Comparison of ENCODE assay signal across 24 mouse cellular contexts in the genomic region with DNA sequence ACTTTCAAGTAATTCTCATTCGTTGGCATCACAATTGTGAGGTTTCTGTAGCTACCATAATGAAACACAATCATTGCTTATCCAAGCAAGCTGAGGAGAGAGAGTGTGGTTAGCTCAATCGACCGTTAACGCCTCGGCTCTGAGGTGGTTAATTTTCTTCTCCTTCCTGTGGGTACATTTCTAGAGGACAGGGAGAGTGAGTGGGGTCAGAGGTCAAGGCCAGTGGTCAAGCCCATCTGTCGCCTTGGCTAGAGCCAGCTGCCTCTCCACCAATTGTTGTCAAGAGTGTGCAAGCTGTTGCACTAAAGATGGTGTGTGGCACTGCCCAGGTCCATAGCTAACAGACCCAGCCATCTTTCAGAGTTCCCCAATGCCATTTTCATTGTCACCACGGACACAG. TPM values are rescaled to one million over a fixed set of nuclear protein-coding genes. Genes with fewer than 3 reads are reported as not detected.
DNase-seq lines count a peak whose midpoint lies in the region; ATAC-seq lines count a peak whose summit lies in the region.
"Had no signal": no experiment of that assay in that cellular context is flagged by ENCODE, and none has a peak within 500 bp of the region (broad histone marks: within the 10 kb centered on the region; RNA-seq: fewer than 3 reads in every experiment).

No protein-coding gene starts in this region.

- H3K4me3 ChIP-seq in hindbrain, embryonic 10.5 days = no peak overlapping the region
- no peak overlapping the region for H3K4me3 ChIP-seq in hindbrain, embryonic 13.5 days
- H3K4me3 ChIP-seq in neural tube, embryonic 15.5 days (replicated peaks) = no peak overlapping the region
- H3K4me3 ChIP-seq: forebrain, embryonic 10.5 days; forebrain, embryonic 13.5 days; hindbrain, embryonic 15.5 days had no signal

- H3K27ac ChIP-seq in hindbrain, embryonic 10.5 days = peak overlapping the region; percentile 64; the same call in 1 of the 2 replicates
- H3K27ac ChIP-seq in hindbrain, embryonic 13.5 days = no peak overlapping the region
- no peak overlapping the region for H3K27ac ChIP-seq in neural tube, embryonic 15.5 days (replicated peaks)
- H3K27ac ChIP-seq: forebrain, embryonic 10.5 days; forebrain, embryonic 13.5 days; hindbrain, embryonic 15.5 days had no signal

- H3K9ac ChIP-seq in hindbrain, embryonic 13.5 days = no peak overlapping the region
- no peak overlapping the region for H3K9ac ChIP-seq in neural tube, embryonic 15.5 days (replicated peaks)
- H3K9ac ChIP-seq: forebrain, embryonic 13.5 days; hindbrain, embryonic 15.5 days had no signal

- H3K27me3 ChIP-seq in hindbrain, embryonic 10.5 days (ENCODE audit: insufficient read depth, poor library complexity, severe bottlenecking) = 0 out of 2 replicates have a peak, but pooled peaks cover 3% of the 10 kb centered on the region
- no peaks in the 10 kb centered on the region for H3K27me3 ChIP-seq in hindbrain, embryonic 13.5 days
- no peaks in the 10 kb centered on the region for H3K27me3 ChIP-seq in neural tube, embryonic 15.5 days (replicated peaks)
- H3K27me3 ChIP-seq: CH12.LX; forebrain, embryonic 13.5 days; hindbrain, embryonic 15.5 days had no signal

- no peaks in the 10 kb centered on the region for H3K36me3 ChIP-seq in hindbrain, embryonic 10.5 days
- H3K36me3 ChIP-seq in hindbrain, embryonic 13.5 days = no peaks in the 10 kb centered on the region
- H3K36me3 ChIP-seq in neural tube, embryonic 15.5 days = no peaks in the 10 kb centered on the region
- H3K36me3 ChIP-seq: forebrain, embryonic 10.5 days; G1E; hindbrain, embryonic 15.5 days had no signal

- WGBS in hindbrain, embryonic 10.5 days = 52% methylated on average over 7 of the region's 7 CpGs
- 55% methylated on average over 7 of the region's 7 CpGs for WGBS in hindbrain, embryonic 13.5 days
- WGBS in neural tube, embryonic 15.5 days = 62% methylated on average over 7 of the region's 7 CpGs

- H3K4me1 ChIP-seq in hindbrain, embryonic 10.5 days (replicated peaks) = peaks cover 31% of the 10 kb centered on the region
- peaks cover 3% of the 10 kb centered on the region; the same call in 1 of the 2 replicates for H3K4me1 ChIP-seq in hindbrain, embryonic 13.5 days (replicated peaks)
- peaks cover 6% of the 10 kb centered on the region; the same call in 1 of the 2 replicates for H3K4me1 ChIP-seq in neural tube, embryonic 15.5 days
- H3K4me1 ChIP-seq: hindbrain, embryonic 15.5 days had no signal

- no peak for ATAC-seq in hindbrain, embryonic 13.5 days (ENCODE audit: low FRiP score)
- ATAC-seq in neural tube, embryonic 15.5 days (ENCODE audit: low FRiP score) = no peak
- ATAC-seq: forebrain, embryonic 13.5 days; forebrain, embryonic 16.5 days; Patski had no signal

- no peaks in the 10 kb centered on the region for H3K9me3 ChIP-seq in hindbrain, embryonic 10.5 days
- H3K9me3 ChIP-seq in hindbrain, embryonic 13.5 days = no peaks in the 10 kb centered on the region
- no peaks in the 10 kb centered on the region for H3K9me3 ChIP-seq in neural tube, embryonic 15.5 days (replicated peaks)
- H3K9me3 ChIP-seq: forebrain, embryonic 13.5 days; G1E; hindbrain, embryonic 15.5 days had no signal

- peak; percentile 67 for DNase-seq in embryo, embryonic 10 days (ENCODE audit: low spot score)
- DNase-seq in embryo, embryonic 11 days = no peak
- peak; percentile 63 for DNase-seq in hindbrain, embryonic 10.5 days (ENCODE audit: low spot score)
- peak; percentile 40 for DNase-seq in neural tube, embryonic 10.5 days (ENCODE audit: extremely low spot score, low spot score)
- DNase-seq in lung, postnatal 4 days = no peak
- DNase-seq: adrenal gland, postnatal 10 days; B cell, adult 2 months; cerebellum, adult 11 months; cerebellum, adult 2 months; cerebellum, adult 9-11 months; cerebellum, postnatal 25 days; gastrocnemius, postnatal 10 days; gastrocnemius, postnatal 36 days; heart, postnatal 36 days had no signal

- no peak overlapping the region for H3K4me2 ChIP-seq in hindbrain, embryonic 13.5 days
- H3K4me2 ChIP-seq in neural tube, embryonic 15.5 days = no peak overlapping the region
- H3K4me2 ChIP-seq: forebrain, embryonic 13.5 days; heart, embryonic 11.5 days; hindbrain, embryonic 15.5 days had no signal

RNA-seq across cellular contexts. Expression of gene Aff3, which starts 14.7 kb away (rescaled TPM):
- polyA plus RNA-seq in hindbrain, embryonic 10.5 days (2016; fragmentation: Nextera tagmentation; extraction: Ambion mirVana) = 7.8 and 11.4 TPM in 2 replicates
- polyA plus RNA-seq in hindbrain, embryonic 13.5 days (2015; fragmentation: Nextera tagmentation; extraction: Ambion mirVana) = 15.1 and 19.0 TPM in 2 replicates
- 22.9 and 33.1 TPM in 2 replicates for polyA plus RNA-seq in neural tube, embryonic 15.5 days (2015; fragmentation: Nextera tagmentation; extraction: Ambion mirVana)

Comparison
In these comparisons a context has a peak if more than half of its experiments do, and no peak if none do; other contexts are left out.
1. DNase-seq: peak in embryo, embryonic 10 days (single experiment), hindbrain, embryonic 10.5 days (single experiment) and neural tube, embryonic 10.5 days (single experiment); none in embryo, embryonic 11 days (single experiment) and lung, postnatal 4 days (0 of 2).